Mouse (Mus musculus): ENCODE data around the gene Hjurp.

The Hjurp gene

DNA sequence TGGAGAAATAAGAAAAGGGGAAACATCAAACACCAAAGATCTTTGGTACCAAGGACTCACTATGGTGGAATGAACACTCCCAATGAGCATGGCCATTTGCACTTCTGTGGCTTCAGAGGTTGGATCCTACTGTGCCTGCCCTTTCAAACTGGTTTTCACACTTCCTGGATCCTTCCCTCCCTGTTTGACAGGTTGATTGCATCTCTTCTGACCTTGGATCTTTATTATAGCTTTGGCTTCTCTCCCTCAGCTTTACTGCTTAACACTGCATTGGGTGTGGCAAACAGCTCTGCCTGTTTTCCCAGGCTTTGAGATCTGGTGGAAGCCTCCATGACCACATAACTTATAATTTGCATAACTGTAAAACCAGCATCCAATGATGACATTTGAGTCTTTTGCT, 57.1 kb downstream of the Hjurp start:
- no peak for DNase-seq

DNA sequence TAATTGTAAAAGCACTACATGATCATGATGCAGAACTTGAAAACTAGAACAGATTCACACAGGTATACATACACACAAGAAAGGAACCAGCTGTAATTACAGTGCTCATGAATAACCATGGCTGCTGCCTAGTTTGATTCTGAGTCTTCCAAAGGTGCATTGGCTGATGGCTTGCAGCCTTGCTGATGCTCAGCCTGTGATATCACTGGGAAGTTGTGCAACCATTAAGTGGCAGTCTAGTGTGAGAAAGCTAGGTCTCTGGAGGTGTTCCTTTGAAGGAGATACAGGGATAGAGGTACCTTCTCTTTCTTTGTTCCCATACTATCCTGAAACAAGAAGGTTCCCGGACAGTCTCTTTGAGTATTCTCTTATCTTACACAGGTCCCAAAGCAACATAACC, 58.4 kb downstream of the Hjurp start:
- DNase-seq = no peak

DNA sequence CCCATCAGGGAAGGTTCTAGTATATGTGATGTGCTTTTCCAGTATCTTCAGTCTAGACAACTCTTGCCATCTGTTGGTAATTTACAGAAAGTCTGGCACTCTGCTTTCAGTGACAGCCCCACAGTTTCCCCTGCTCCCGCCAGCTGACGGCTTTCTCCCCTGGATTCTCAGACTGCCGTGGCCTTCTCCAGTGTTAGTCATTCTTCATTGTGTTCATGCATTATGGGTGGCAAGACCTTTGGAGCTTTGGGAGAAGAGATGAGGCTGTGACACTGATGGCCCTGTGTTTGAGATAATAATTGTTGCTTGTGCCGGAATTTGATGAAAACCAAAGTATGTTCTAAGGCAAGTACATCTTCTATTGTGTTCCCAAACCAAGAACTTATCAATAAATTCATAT, 58.8 kb downstream of the Hjurp start:
- DNase-seq = no peak

DNA sequence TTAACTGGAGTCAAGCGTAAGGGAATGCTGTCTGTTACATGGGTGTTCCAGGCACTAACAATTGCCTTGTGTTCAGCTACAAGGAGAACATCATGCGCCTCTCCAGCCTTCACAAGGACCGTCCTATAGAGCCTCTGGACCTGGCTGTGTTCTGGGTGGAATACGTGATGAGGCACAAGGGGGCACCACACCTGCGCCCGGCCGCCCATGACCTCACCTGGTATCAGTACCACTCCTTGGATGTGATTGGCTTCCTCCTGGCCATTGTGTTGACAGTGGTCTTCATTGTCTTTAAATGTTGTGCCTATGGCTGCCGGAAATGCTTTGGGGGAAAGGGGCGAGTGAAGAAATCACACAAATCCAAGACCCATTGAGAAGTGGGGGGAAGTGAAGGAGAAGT, 59.4 kb downstream of the Hjurp start:
- DNase-seq = no peak

DNA sequence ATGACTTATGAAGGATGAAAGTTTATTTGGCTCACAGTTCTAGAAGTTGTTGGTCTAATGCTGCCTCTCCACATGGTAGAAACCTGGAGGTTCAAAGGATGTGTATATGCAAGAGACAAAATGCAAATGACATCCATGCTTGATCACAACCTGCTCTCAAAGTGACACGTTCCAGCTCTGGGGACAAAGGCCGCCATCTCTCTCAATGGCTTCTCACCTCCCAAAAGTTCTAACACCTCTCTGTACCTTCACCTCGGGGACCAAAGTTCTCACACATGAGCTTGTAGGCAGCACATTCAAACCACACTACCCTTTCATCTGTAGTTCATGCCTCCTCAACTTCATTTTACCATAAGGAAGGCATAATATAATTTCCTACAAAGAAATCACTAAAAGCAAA, 59.9 kb downstream of the Hjurp start:
- no peak for DNase-seq

DNA sequence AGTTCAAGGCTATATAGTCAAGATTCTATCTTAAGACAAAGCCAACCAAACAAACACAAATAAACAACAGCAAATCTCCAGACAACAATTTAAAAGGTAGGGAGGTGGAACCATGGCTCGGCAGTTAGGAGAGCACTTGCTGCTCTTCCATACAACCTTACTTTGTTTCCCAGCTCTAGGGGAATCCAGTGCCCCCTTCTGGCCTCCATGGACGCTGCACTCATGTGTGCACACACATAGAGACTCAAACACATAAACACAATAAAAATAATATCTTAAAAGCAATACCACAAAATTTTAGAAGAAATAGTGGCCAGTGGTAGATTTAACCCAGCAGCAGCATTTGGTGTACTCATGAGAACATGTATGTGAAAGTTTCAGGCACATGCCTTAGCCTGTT, 60.3 kb downstream of the Hjurp start:
- no peak for DNase-seq

DNA sequence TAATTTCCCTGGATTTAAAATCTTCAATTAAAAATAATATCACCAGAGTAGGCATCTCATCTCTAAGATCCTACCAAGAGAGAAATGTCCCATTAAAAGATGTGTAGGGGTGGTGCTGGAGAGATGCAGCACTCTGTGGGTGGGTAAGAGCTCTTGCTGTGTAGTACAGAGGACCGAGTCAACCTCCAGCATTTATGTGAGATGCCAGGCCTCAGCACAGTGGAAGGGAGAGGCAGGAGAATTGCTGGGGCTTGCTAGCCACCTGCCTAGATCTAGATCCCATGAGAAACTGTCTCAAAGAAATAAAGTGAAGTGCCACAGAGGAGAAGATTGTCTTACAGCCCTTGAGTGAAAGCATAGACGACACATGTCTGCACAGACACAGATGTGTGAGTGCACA, 60.9 kb downstream of the Hjurp start:
- DNase-seq = no peak

DNA sequence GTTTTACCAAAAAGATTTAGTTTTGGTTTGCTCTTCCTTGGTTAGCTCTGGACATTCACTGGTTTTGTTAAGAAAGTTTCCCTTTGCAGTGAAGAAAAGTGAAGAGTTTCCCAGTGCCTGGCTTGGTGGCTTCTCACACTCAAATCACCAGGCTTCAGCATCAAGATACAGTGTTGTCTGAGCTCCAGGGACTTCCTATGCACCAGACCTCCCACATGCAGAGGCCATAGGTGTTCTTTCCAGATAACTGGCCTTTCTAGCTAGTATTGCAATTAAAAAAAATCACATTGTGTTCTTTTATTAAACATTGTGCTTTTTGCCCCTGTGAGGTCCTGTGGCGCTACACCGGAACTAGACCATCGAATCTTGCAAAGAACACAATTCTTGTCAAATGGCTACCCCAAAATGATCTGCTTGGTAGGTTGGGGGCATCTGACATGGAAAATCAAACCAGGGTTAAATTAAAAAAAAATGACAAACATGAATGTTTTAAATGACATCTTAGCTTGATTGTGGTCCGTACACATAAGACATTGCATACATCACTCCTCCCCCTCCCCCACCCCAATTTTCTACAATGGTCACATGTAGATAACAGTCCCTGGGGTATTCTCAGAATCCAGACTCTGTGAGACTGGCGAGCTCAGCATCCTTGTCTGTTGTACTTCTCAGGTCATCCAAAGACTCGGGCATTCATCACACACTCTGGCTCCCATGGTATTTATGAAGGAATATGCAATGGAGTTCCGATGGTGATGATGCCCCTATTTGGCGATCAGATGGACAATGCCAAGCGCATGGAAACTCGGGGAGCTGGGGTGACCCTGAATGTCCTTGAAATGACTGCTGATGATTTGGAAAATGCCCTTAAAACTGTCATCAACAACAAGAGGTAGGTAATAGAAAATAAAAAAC, 61.7 kb downstream of the Hjurp start:
- DNase-seq = no peak

DNA sequence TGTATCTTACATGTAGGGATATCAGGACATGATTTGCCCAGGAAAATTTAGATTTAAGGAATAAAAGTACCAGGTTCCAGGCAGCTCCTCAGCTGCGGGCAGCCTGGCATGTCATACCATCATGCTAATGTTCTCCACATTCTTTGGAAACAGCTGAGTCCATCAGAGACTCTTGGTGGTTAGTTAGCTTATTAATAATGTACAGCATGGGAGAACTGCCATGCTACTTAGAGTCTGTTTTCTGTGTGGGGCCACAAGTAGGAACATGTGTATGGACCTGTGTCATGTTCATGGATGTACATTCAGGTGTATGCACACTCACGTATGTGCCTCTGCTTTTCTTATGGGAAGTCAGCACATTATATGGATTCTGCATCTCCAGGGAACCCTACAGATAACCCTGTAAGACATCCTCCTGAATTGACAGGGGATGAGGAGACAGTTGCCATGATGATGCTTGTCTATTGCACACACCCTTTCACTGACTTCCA, 62.9 kb downstream of the Hjurp start:
- DNase-seq = no peak

DNA sequence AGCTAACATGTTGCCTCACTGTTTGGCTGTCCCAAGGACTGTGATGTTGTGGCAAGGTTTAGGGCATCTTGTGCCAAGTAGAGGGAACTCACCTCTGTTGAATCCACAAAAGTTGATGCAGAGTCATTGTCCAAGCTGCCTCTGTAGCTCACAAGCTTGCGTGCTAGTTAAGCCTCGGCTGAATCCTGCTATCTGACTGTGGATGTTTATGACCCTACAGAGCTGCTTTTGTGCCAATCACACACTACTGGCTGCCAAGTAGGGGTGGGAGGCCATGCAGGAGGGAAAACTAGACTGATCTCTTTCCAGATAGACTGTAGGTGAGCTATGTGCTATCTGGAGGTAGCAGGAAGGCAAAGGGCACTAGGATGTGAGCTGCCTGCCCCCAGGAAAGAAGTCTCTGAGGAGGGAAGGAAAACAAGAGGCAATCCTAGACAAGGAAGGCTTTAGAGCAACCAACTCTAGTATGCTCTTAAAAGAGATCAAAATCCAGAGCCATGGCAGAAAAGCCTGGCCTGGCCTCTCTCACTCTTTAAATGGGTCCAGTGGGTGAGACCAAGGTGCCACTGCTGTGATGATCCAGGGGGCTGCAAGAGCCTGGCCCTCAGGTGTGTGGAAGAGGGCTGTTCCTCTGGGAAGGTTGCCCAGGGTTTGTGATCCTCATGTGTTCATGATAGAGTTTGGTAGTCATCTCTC, 63.5 kb downstream of the Hjurp start:
- no peak for DNase-seq

DNA sequence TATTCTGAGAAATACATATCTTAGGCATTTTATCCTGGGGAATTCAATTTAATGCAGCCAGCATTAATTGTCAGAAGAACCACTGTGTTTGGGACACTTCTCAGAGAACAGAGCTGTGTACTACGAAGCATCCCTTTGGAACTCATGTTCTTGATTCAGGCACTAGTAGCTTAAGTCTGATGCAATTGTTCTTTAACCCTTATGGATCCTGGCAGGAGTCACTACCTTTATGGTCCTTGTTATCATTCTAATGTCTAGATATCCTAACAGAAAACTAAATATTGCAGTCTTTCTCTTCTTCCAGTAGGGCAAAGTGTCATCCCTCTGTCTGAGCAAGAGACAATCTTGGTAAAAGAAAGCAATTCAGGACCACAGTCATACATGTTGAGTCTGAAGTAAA, 64.4 kb downstream of the Hjurp start:
- no peak for DNase-seq
